Mouse (Mus musculus) liver, embryonic 18 days (tissue): Measurements from ENCODE around the gene Tmem243. TPM values are rescaled to one million over a fixed set of nuclear protein-coding genes. Genes with fewer than 3 reads are reported as not detected.

Experiments used
- polyA plus RNA-seq: library from polyadenylated mRNA; depleted of rRNA; stranded (reverse); fragments of >200 nt; gene quantifications from 2 replicates; pipeline ENCODE4 v1.2.3, GENCODE M21; 2012; rRNA removed

Tmem243 gene
- polyA plus RNA-seq = 12.0 and 13.6 TPM in 2 replicates

DNA sequence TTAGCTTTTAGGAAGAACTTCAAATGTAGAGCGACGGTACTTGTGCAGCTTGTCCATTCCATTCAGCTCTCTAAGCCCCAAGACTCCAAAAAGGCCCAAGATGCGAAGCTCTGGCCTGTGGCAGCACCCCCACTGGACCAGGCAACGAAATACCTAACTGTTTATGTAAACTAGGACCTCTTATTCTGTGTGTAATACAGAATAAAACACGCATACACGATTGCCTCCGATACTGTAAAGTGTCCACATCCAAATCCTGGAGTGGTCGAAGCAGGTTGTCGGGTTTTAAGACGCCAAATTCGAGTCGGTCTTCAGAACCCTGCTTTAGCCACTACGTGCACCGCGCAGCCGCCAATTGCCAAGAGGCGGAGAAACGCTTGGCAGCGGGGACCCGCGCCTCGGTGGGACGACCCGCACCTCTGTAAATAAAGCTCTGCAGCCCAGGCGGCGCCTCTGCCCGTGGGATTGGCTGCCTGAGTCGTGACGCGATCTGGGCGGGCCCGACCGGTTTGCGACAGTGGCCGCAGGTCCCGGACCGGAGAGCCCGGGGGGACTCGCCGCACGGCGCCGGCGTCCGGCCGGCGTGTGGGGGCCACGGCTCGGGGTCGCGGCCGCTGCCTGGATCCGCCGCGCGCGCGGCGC, at the start of gene Tmem243:
Tmem243 (plus strand) TSS at position 462 of the 642 bp plus-strand sequence.

DNA sequence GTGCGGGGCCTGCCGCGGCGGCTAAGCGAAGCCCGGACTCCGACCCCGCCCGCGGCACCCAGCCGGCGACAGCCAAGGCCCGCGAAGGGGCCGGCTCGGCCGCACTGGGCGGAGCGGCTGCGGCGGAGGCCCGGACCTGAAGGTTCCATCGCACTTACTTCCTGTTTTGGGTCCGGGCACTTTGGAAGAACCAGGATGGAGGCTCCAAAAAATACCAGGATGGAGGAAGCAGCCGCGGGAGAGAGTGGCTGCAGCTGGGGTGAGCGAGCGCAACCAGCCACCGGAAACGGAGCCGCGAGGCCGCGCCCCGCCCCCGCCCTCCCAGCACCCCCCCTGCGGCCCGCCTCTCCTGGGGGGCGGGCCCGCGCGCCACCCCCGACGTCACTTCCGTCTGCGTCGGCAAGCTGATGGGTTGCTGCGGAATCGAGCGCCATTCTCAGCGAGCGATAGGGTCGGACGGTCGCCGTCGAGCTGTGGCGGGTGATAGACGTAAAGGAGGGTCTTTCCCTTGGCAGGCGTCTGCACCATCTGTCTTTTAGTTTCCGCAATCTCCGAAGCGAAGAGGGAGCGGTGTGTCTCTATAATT, 61.1 kb downstream of the Tmem243 start, which contains the start of gene Dmtf1:
Dmtf1 (minus strand) TSS at position 321 of the 586 bp plus-strand sequence.

Other genes with a start within 250 kb of the Tmem243 start
- 36.3 and 37.3 TPM in 2 replicates for gene Abcb4, start 207.0 kb upstream of the Tmem243 start, polyA plus RNA-seq
- gene Crot, start 103.3 kb upstream of the Tmem243 start, polyA plus RNA-seq = 39.3 and 44.0 TPM in 2 replicates
- 13.4 and 15.2 TPM in 2 replicates for gene Dmtf1, start 61.1 kb downstream of the Tmem243 start, polyA plus RNA-seq
- gene 9330182L06Rik, start 165.4 kb downstream of the Tmem243 start, polyA plus RNA-seq = 0.09 and 0.25 TPM in 2 replicates